Mouse (Mus musculus) lung, postnatal 0 days (tissue): ENCODE measurements around the gene Sec61a2. TPM values are rescaled to one million over a fixed set of nuclear protein-coding genes. Genes with fewer than 3 reads are reported as not detected.

Experiments used
- ATAC-seq: fragments of 200-750 bp; cut with Nextera tagmentation; 2 replicates; pipeline ENCODE4 v1.8.0; 2017; ENCODE audit warnings: moderate library complexity
- DNase-seq: peaks from one replicate; pipeline ENCODE4 v3.0.0-alpha.2; 2016; ENCODE audit warnings: low spot score
- H3K27ac ChIP-seq: fragments of 300-500 bp; sonication (generic); 2 replicates; pipeline ENCODE4 v1.5.1; 2014; ENCODE audit warnings: antibody characterized with exemption, mild to moderate bottlenecking, low read length, mixed read lengths
- H3K27me3 ChIP-seq: fragments of 300-500 bp; sonication (generic); replicated peaks from 2 replicates; pipeline ENCODE4 v1.6.1; 2014; ENCODE audit warnings: low read length, mixed read lengths; ENCODE audit not compliant: insufficient read depth
- H3K36me3 ChIP-seq: fragments of 300-500 bp; sonication (generic); 2 replicates; pipeline ENCODE4 v1.6.1; 2014; ENCODE audit warnings: low read length, mixed read lengths; ENCODE audit not compliant: insufficient read depth
- H3K4me1 ChIP-seq: fragments of 300-500 bp; sonication (generic); 2 replicates; pipeline ENCODE4 v1.6.1; 2014; ENCODE audit warnings: antibody characterized with exemption, low read depth, low read length, mixed read lengths; ENCODE audit not compliant: insufficient read depth
- H3K4me2 ChIP-seq: fragments of 300-500 bp; sonication (generic); replicated peaks from 2 replicates; pipeline ENCODE4 v1.6.1; 2014; ENCODE audit warnings: low read depth, mild to moderate bottlenecking, low read length, moderate library complexity, mixed read lengths
- H3K4me3 ChIP-seq: fragments of 300-500 bp; sonication (generic); 2 replicates; pipeline ENCODE4 v1.5.1; 2014; ENCODE audit warnings: low read depth, low read length
- H3K9ac ChIP-seq: fragments of 300-500 bp; sonication (generic); replicated peaks from 2 replicates; pipeline ENCODE4 v1.6.1; 2014; ENCODE audit warnings: low read depth, mild to moderate bottlenecking
- H3K9me3 ChIP-seq: fragments of 300-500 bp; sonication (generic); 2 replicates; pipeline ENCODE4 v1.6.1; 2016; ENCODE audit warnings: low read length, mixed read lengths
- CTCF ChIP-seq: IDR thresholded peaks from 2 replicates; pipeline ENCODE4 v1.5.1; 2016; ENCODE audit warnings: antibody characterized with exemption, mild to moderate bottlenecking
- EP300 ChIP-seq: IDR thresholded peaks from 2 replicates; pipeline ENCODE4 v1.6.1; 2016; ENCODE audit warnings: antibody characterized with exemption, mild to moderate bottlenecking, control low read depth
- WGBS: fragments of 180-500 bp; shearing (Covaris S2); extraction: QIAGEN DNeasy Blood & Tissue Kit; methylation state at CpG from one replicate; pipeline ENCODE4 v1.1.7; 2014; 5-methylcytosine and 5-hydroxymethylcytosine counted together
- polyA plus RNA-seq: library from polyadenylated mRNA; unstranded; fragments of >200 nt; fragmentation: Nextera tagmentation; extraction: Ambion mirVana; gene quantifications from 2 replicates; pipeline ENCODE4 v1.2.1, GENCODE M21; 2015

Gene Sec61a2
- polyA plus RNA-seq, 1 experiment from 2014 or later = 19.2 TPM

GRCm38 (mm10) chr2:5939319-5939718 is 44.1 kb upstream of the Sec61a2 start:
- H3K27me3 ChIP-seq = no peaks in the 10 kb centered on the region
- ATAC-seq = no peak
- no peak overlapping the region for H3K27ac ChIP-seq
- H3K9me3 ChIP-seq = no peaks in the 10 kb centered on the region
- no peak overlapping the region for H3K4me2 ChIP-seq
- no peaks in the 10 kb centered on the region for H3K4me1 ChIP-seq
- no peak overlapping the region for H3K4me3 ChIP-seq
- WGBS = 75% methylated on average over 3 of the region's 3 CpGs
- DNase-seq = no peak
- no peaks in the 10 kb centered on the region for H3K36me3 ChIP-seq
- TF ChIP-seq CTCF (no peak), EP300 (no peak)
- H3K9ac ChIP-seq = no peak overlapping the region

GRCm38 (mm10) chr2:5936550-5936949 is 41.3 kb upstream of the Sec61a2 start:
- no peak overlapping the region for H3K9ac ChIP-seq
- no peak for ATAC-seq
- WGBS = 80% methylated on average over 4 of the region's 4 CpGs

GRCm38 (mm10) chr2:5936068-5936467 is 40.8 kb upstream of the Sec61a2 start:
- Histone ChIP-seq H3K9ac (no peak overlapping the region), H3K36me3 (no peaks in the 10 kb centered on the region), H3K27me3 (no peaks in the 10 kb centered on the region), H3K4me3 (no peak overlapping the region), H3K27ac (no peak overlapping the region), H3K9me3 (no peaks in the 10 kb centered on the region), H3K4me2 (no peak overlapping the region), H3K4me1 (no peaks in the 10 kb centered on the region)
- no peak for ATAC-seq
- DNase-seq = no peak
- WGBS = 64% methylated on average over 6 of the region's 6 CpGs
- TF ChIP-seq CTCF (no peak), EP300 (no peak)

More at GRCm38 (mm10) chr2:5936550-5936949, 41.3 kb upstream of the Sec61a2 start:
- DNase-seq = no peak
- no peak overlapping the region for H3K4me2 ChIP-seq
- H3K4me1 ChIP-seq = no peaks in the 10 kb centered on the region
- no peak overlapping the region for H3K4me3 ChIP-seq
- H3K27me3 ChIP-seq = no peaks in the 10 kb centered on the region
- no peaks in the 10 kb centered on the region for H3K36me3 ChIP-seq
- H3K27ac ChIP-seq = no peak overlapping the region
- TF ChIP-seq EP300 (no peak), CTCF (no peak)
- H3K9me3 ChIP-seq = no peaks in the 10 kb centered on the region

- no peak for TF ChIP-seq EP300
- TF ChIP-seq CTCF = no peak
- Histone ChIP-seq H3K9me3 (no peaks in the 10 kb centered on the region), H3K4me2 (no peak overlapping the region), H3K36me3 (no peaks in the 10 kb centered on the region), H3K27me3 (no peaks in the 10 kb centered on the region), H3K4me1 (no peaks in the 10 kb centered on the region), H3K9ac (no peak overlapping the region), H3K4me3 (no peak overlapping the region), H3K27ac (no peak overlapping the region)
- DNase-seq (no peak), ATAC-seq (no peak)
- 88% methylated on average over 3 of the region's 3 CpGs for WGBS
These were observed 39.7 kb upstream of the Sec61a2 start for GRCm38 (mm10) chr2:5934936-5935335.

GRCm38 (mm10) chr2:5931938-5932337 is 36.7 kb upstream of the Sec61a2 start:
- Histone ChIP-seq H3K9me3 (no peaks in the 10 kb centered on the region), H3K36me3 (no peaks in the 10 kb centered on the region), H3K4me3 (no peak overlapping the region), H3K9ac (no peak overlapping the region), H3K4me1 (no peaks in the 10 kb centered on the region), H3K27ac (no peak overlapping the region), H3K4me2 (no peak overlapping the region), H3K27me3 (no peaks in the 10 kb centered on the region)
- TF ChIP-seq CTCF (no peak), EP300 (no peak)
- DNase-seq (no peak), ATAC-seq (no peak)
- 95% methylated on average over 5 of the region's 5 CpGs for WGBS

GRCm38 (mm10) chr2:5930291-5931054 is 35.2 kb upstream of the Sec61a2 start:
- TF ChIP-seq CTCF = no peak

GRCm38 (mm10) chr2:5929793-5930192 is 34.6 kb upstream of the Sec61a2 start:
- no peak overlapping the region for H3K4me2 ChIP-seq
- H3K27ac ChIP-seq = no peak overlapping the region
- no peaks in the 10 kb centered on the region for H3K9me3 ChIP-seq
- DNase-seq (no peak), ATAC-seq (no peak)
- H3K4me3 ChIP-seq = no peak overlapping the region
- H3K36me3 ChIP-seq = no peaks in the 10 kb centered on the region
- no peak overlapping the region for H3K9ac ChIP-seq
- no peaks in the 10 kb centered on the region for H3K4me1 ChIP-seq
- 66% methylated on average over 5 of the region's 5 CpGs for WGBS
- no peaks in the 10 kb centered on the region for H3K27me3 ChIP-seq
- no peak for TF ChIP-seq CTCF
- TF ChIP-seq EP300 = no peak

More at GRCm38 (mm10) chr2:5930291-5931054, 35.2 kb upstream of the Sec61a2 start:
- DNase-seq = no peak
- Histone ChIP-seq H3K9me3 (no peaks in the 10 kb centered on the region), H3K4me1 (no peaks in the 10 kb centered on the region), H3K4me3 (no peak overlapping the region), H3K4me2 (no peak overlapping the region), H3K27me3 (no peaks in the 10 kb centered on the region), H3K9ac (no peak overlapping the region), H3K36me3 (no peaks in the 10 kb centered on the region), H3K27ac (no peak overlapping the region)
- 84% methylated on average over 18 of the region's 18 CpGs for WGBS
- ATAC-seq = no peak
